Mouse (Mus musculus): ENCODE results near the gene Cwc22. TPM values are rescaled to one million over a fixed set of nuclear protein-coding genes. Genes with fewer than 3 reads are reported as not detected.

Gene Cwc22
- polyA plus RNA-seq, 1 experiment from 2014 or later = 17.8 TPM

GRCm38 (mm10) chr2:77979081-77979480, 32.9 kb upstream of the Cwc22 start:
- H3K27me3 ChIP-seq (replicated peaks) = no peaks in the 10 kb centered on the region
- no peak overlapping the region for H3K4me2 ChIP-seq
- no peak overlapping the region for H3K27ac ChIP-seq (replicated peaks)
- H3K9me3 ChIP-seq (replicated peaks) = peaks cover 5% of the 10 kb centered on the region; the same call in 1 of the 2 replicates
- H3K4me3 ChIP-seq (replicated peaks) = no peak overlapping the region
- no peaks in the 10 kb centered on the region for H3K36me3 ChIP-seq
- no peak overlapping the region for H3K9ac ChIP-seq (replicated peaks)
- 94% methylated on average over 8 of the region's 8 CpGs for WGBS
- no peak for ATAC-seq (ENCODE audit: low FRiP score)
- H3K4me1 ChIP-seq = no peaks in the 10 kb centered on the region

GRCm38 (mm10) chr2:77978256-77978655, 32.1 kb upstream of the Cwc22 start:
- Histone ChIP-seq H3K4me2 (no peak overlapping the region), H3K9me3 (replicated peaks) (peaks cover 5% of the 10 kb centered on the region; the same call in 1 of the 2 replicates), H3K27ac (replicated peaks) (no peak overlapping the region), H3K9ac (replicated peaks) (no peak overlapping the region), H3K4me3 (replicated peaks) (no peak overlapping the region), H3K27me3 (replicated peaks) (no peaks in the 10 kb centered on the region), H3K36me3 (no peaks in the 10 kb centered on the region), H3K4me1 (no peaks in the 10 kb centered on the region)
- 88% methylated on average over 3 of the region's 3 CpGs for WGBS
- no peak for ATAC-seq (ENCODE audit: low FRiP score)

- H3K4me3 ChIP-seq (replicated peaks) = no peak overlapping the region
- no peaks in the 10 kb centered on the region for H3K9me3 ChIP-seq (replicated peaks)
- WGBS = 94% methylated on average over 5 of the region's 5 CpGs
- H3K36me3 ChIP-seq = no peaks in the 10 kb centered on the region
- no peak overlapping the region for H3K4me2 ChIP-seq
- no peak for ATAC-seq (ENCODE audit: low FRiP score)
- H3K4me1 ChIP-seq = no peaks in the 10 kb centered on the region
- H3K27me3 ChIP-seq (replicated peaks) = no peaks in the 10 kb centered on the region
- H3K9ac ChIP-seq (replicated peaks) = no peak overlapping the region
- no peak overlapping the region for H3K27ac ChIP-seq (replicated peaks)
These were observed 30.2 kb upstream of the Cwc22 start for GRCm38 (mm10) chr2:77976321-77976920.

- no peak for ATAC-seq (ENCODE audit: low FRiP score)
- 77% methylated on average over 4 of the region's 4 CpGs for WGBS
These were observed 29.4 kb upstream of the Cwc22 start for GRCm38 (mm10) chr2:77975606-77976005.

GRCm38 (mm10) chr2:77974986-77975385, 28.8 kb upstream of the Cwc22 start:
- WGBS = 89% methylated on average over 1 of the region's 1 CpGs

More at GRCm38 (mm10) chr2:77975606-77976005, 29.4 kb upstream of the Cwc22 start:
- H3K9me3 ChIP-seq (replicated peaks) = no peaks in the 10 kb centered on the region
- H3K4me2 ChIP-seq = no peak overlapping the region
- no peak overlapping the region for H3K9ac ChIP-seq (replicated peaks)
- no peak overlapping the region for H3K27ac ChIP-seq (replicated peaks)
- no peaks in the 10 kb centered on the region for H3K27me3 ChIP-seq (replicated peaks)
- no peaks in the 10 kb centered on the region for H3K4me1 ChIP-seq
- no peak overlapping the region for H3K4me3 ChIP-seq (replicated peaks)
- H3K36me3 ChIP-seq = no peaks in the 10 kb centered on the region

GRCm38 (mm10) chr2:77974366-77974765, 28.2 kb upstream of the Cwc22 start:
- WGBS = 69% methylated on average over 2 of the region's 2 CpGs
- Histone ChIP-seq H3K27me3 (replicated peaks) (no peaks in the 10 kb centered on the region), H3K36me3 (no peaks in the 10 kb centered on the region), H3K27ac (replicated peaks) (no peak overlapping the region), H3K4me2 (no peak overlapping the region), H3K4me1 (no peaks in the 10 kb centered on the region), H3K4me3 (replicated peaks) (no peak overlapping the region), H3K9ac (replicated peaks) (no peak overlapping the region), H3K9me3 (replicated peaks) (no peaks in the 10 kb centered on the region)
- no peak for ATAC-seq (ENCODE audit: low FRiP score)

More at GRCm38 (mm10) chr2:77974986-77975385, 28.8 kb upstream of the Cwc22 start:
- H3K27ac ChIP-seq (replicated peaks) = no peak overlapping the region
- H3K27me3 ChIP-seq (replicated peaks) = no peaks in the 10 kb centered on the region
- H3K4me3 ChIP-seq (replicated peaks) = no peak overlapping the region
- H3K4me1 ChIP-seq = no peaks in the 10 kb centered on the region
- no peaks in the 10 kb centered on the region for H3K9me3 ChIP-seq (replicated peaks)
- H3K9ac ChIP-seq (replicated peaks) = no peak overlapping the region
- H3K36me3 ChIP-seq = no peaks in the 10 kb centered on the region
- no peak for ATAC-seq (ENCODE audit: low FRiP score)
- no peak overlapping the region for H3K4me2 ChIP-seq

GRCm38 (mm10) chr2:77973296-77973695, 27.1 kb upstream of the Cwc22 start:
- no peaks in the 10 kb centered on the region for H3K27me3 ChIP-seq (replicated peaks)
- no peak overlapping the region for H3K9ac ChIP-seq (replicated peaks)
- H3K9me3 ChIP-seq (replicated peaks) = no peaks in the 10 kb centered on the region
- no peak for ATAC-seq (ENCODE audit: low FRiP score)
- WGBS = 84% methylated on average over 2 of the region's 2 CpGs
- H3K4me1 ChIP-seq = no peaks in the 10 kb centered on the region
- no peak overlapping the region for H3K27ac ChIP-seq (replicated peaks)
- H3K36me3 ChIP-seq = no peaks in the 10 kb centered on the region
- no peak overlapping the region for H3K4me3 ChIP-seq (replicated peaks)
- H3K4me2 ChIP-seq = no peak overlapping the region

- no peaks in the 10 kb centered on the region for H3K4me1 ChIP-seq
- H3K9ac ChIP-seq (replicated peaks) = no peak overlapping the region
- no peak for ATAC-seq (ENCODE audit: low FRiP score)
- WGBS = 96% methylated on average over 2 of the region's 2 CpGs
- no peaks in the 10 kb centered on the region for H3K27me3 ChIP-seq (replicated peaks)
- H3K4me2 ChIP-seq = no peak overlapping the region
- no peaks in the 10 kb centered on the region for H3K9me3 ChIP-seq (replicated peaks)
- H3K27ac ChIP-seq (replicated peaks) = no peak overlapping the region
- no peak overlapping the region for H3K4me3 ChIP-seq (replicated peaks)
- no peaks in the 10 kb centered on the region for H3K36me3 ChIP-seq
These were observed 26.4 kb upstream of the Cwc22 start for GRCm38 (mm10) chr2:77972541-77972940.

GRCm38 (mm10) chr2:77971871-77972270, 25.7 kb upstream of the Cwc22 start:
- H3K27me3 ChIP-seq (replicated peaks) = no peaks in the 10 kb centered on the region
- ATAC-seq (ENCODE audit: low FRiP score) = no peak
- H3K27ac ChIP-seq (replicated peaks) = no peak overlapping the region
- 97% methylated on average over 1 of the region's 1 CpGs for WGBS
- no peak overlapping the region for H3K9ac ChIP-seq (replicated peaks)
- H3K4me2 ChIP-seq = no peak overlapping the region
- H3K4me3 ChIP-seq (replicated peaks) = no peak overlapping the region
- no peaks in the 10 kb centered on the region for H3K9me3 ChIP-seq (replicated peaks)
- no peaks in the 10 kb centered on the region for H3K4me1 ChIP-seq
- no peaks in the 10 kb centered on the region for H3K36me3 ChIP-seq

- Histone ChIP-seq H3K36me3 (no peaks in the 10 kb centered on the region), H3K4me3 (replicated peaks) (no peak overlapping the region), H3K27me3 (replicated peaks) (no peaks in the 10 kb centered on the region), H3K4me1 (no peaks in the 10 kb centered on the region), H3K9ac (replicated peaks) (no peak overlapping the region), H3K9me3 (replicated peaks) (no peaks in the 10 kb centered on the region), H3K4me2 (no peak overlapping the region), H3K27ac (replicated peaks) (no peak overlapping the region)
- 85% methylated on average over 2 of the region's 2 CpGs for WGBS
- ATAC-seq (ENCODE audit: low FRiP score) = no peak
These were observed 25.2 kb upstream of the Cwc22 start for GRCm38 (mm10) chr2:77971361-77971760.

- Histone ChIP-seq H3K4me3 (replicated peaks) (no peak overlapping the region), H3K27ac (replicated peaks) (no peak overlapping the region), H3K27me3 (replicated peaks) (no peaks in the 10 kb centered on the region), H3K9ac (replicated peaks) (no peak overlapping the region), H3K36me3 (no peaks in the 10 kb centered on the region), H3K4me1 (no peaks in the 10 kb centered on the region), H3K9me3 (replicated peaks) (no peaks in the 10 kb centered on the region), H3K4me2 (no peak overlapping the region)
- ATAC-seq (ENCODE audit: low FRiP score) = no peak
- 78% methylated on average over 3 of the region's 3 CpGs for WGBS
These were observed 24.4 kb upstream of the Cwc22 start for GRCm38 (mm10) chr2:77970556-77970955.

GRCm38 (mm10) chr2:77969956-77970355, 23.8 kb upstream of the Cwc22 start:
- H3K9ac ChIP-seq (replicated peaks) = no peak overlapping the region
- no peaks in the 10 kb centered on the region for H3K36me3 ChIP-seq
- H3K4me3 ChIP-seq (replicated peaks) = no peak overlapping the region
- no peak overlapping the region for H3K4me2 ChIP-seq
- no peak for ATAC-seq (ENCODE audit: low FRiP score)
- H3K27me3 ChIP-seq (replicated peaks) = no peaks in the 10 kb centered on the region
- no peak overlapping the region for H3K27ac ChIP-seq (replicated peaks)
- 97% methylated on average over 4 of the region's 4 CpGs for WGBS
- H3K9me3 ChIP-seq (replicated peaks) = no peaks in the 10 kb centered on the region
- no peaks in the 10 kb centered on the region for H3K4me1 ChIP-seq
